Mouse (Mus musculus): ENCODE results near the gene Mapkbp1. TPM values are rescaled to one million over a fixed set of nuclear protein-coding genes. Genes with fewer than 3 reads are reported as not detected.

Mapkbp1 gene
- total RNA-seq, 1 experiment from 2014 or later = 3.2 TPM

GRCm38 (mm10) chr2:120076076-120076705, 103.7 kb downstream of the Mapkbp1 start:
- no peak for ATAC-seq (replicated peaks; ENCODE audit: insufficient number of reproducible peaks, low FRiP score, low TSS enrichment, poor library complexity, severe bottlenecking)

Other genes starting within 250 kb of the Mapkbp1 start
- gene Itpka, start 230.4 kb upstream of the Mapkbp1 start, total RNA-seq (2017) = 0.32 TPM in 1 of 3 replicates, not detected in the others
- 0.21 to 0.87 TPM in 2 of 3 replicates, not detected in the other for gene Ltk, start 212.3 kb upstream of the Mapkbp1 start, total RNA-seq (2017)
- 5.3 to 13.1 TPM (median 8.3 TPM) in 3 replicates for gene Rpap1, start 185.2 kb upstream of the Mapkbp1 start, total RNA-seq (2017)
- 0.67 to 1.9 TPM in 2 of 3 replicates, not detected in the other for gene Tyro3, start 175.0 kb upstream of the Mapkbp1 start, total RNA-seq (2017)
- 57.4 to 66.3 TPM (median 60.3 TPM) in 3 replicates for gene Mga, start 75.5 kb upstream of the Mapkbp1 start, total RNA-seq (2017)
- gene Jmjd7, start 54.8 kb downstream of the Mapkbp1 start, total RNA-seq (2017) = 3.5 to 6.9 TPM (median 6.0 TPM) in 3 replicates
- 0.57 to 1.3 TPM in 2 of 3 replicates, not detected in the other for gene Gm28042, start 54.8 kb downstream of the Mapkbp1 start, total RNA-seq (2017)
- gene Pla2g4b, start 60.7 kb downstream of the Mapkbp1 start, total RNA-seq (2017) = 1.5 to 4.7 TPM (median 2.4 TPM) in 3 replicates
- 102 to 129 TPM (median 116 TPM) in 3 replicates for gene Ehd4, start 181.9 kb downstream of the Mapkbp1 start, total RNA-seq (2017)